Mouse (Mus musculus) myocyte (in vitro differentiated cells): ENCODE data around the gene Zfp61. TPM values are rescaled to one million over a fixed set of nuclear protein-coding genes. Genes with fewer than 3 reads are reported as not detected.
A peak's percentile ranks its signal among the peaks of the same experiment; 100 is the strongest.
"Not testable (repeated sequence)": the region's sequence is repeated elsewhere in the genome, so short reads cannot be mapped to it uniquely, and the experiment has no call there.

Experiments
- H3K27me3 ChIP-seq: one replicate; pipeline ENCODE4 v1.6.1; 2011; ENCODE audit not compliant: control insufficient read depth, insufficient read depth, insufficient read length
- H3K36me3 ChIP-seq: one replicate; pipeline ENCODE4 v1.6.1; 2011; ENCODE audit not compliant: control insufficient read depth, insufficient read depth
- H3K4me2 ChIP-seq: one replicate; pipeline ENCODE4 v1.6.1; 2011; ENCODE audit warnings: low read depth, control low read depth
- H3K4me3 ChIP-seq: one replicate; pipeline ENCODE4 v1.5.1; 2011; ENCODE audit warnings: mild to moderate bottlenecking, control low read depth, moderate library complexity
- H3K79me2 ChIP-seq: one replicate; pipeline ENCODE4 v1.6.1; 2011; ENCODE audit not compliant: control insufficient read depth, insufficient read depth
- H3ac ChIP-seq: one replicate; pipeline ENCODE4 v1.6.1; 2011; ENCODE audit not compliant: control insufficient read depth, insufficient read length
- CEBPB ChIP-seq: IDR thresholded peaks from 2 replicates; pipeline ENCODE4 v1.6.1; 2011; ENCODE audit warnings: mild to moderate bottlenecking, moderate library complexity; ENCODE audit not compliant: poor library complexity, insufficient read depth, severe bottlenecking
- E2F4 ChIP-seq: IDR thresholded peaks from one replicate; pipeline ENCODE4 v1.6.1; 2011; ENCODE audit warnings: mild to moderate bottlenecking, control low read depth, moderate library complexity; ENCODE audit not compliant: insufficient read depth
- MAX ChIP-seq: IDR thresholded peaks from one replicate; pipeline ENCODE4 v1.6.1; 2011; ENCODE audit warnings: low read depth, mild to moderate bottlenecking, control low read depth
- MYOD1 ChIP-seq, 3 experiments: IDR thresholded peaks; one replicate each; pipeline ENCODE4 v1.6.1; 2011; ENCODE audit warnings: control low read depth in 2 of 3, low read depth in 2 of 3, mild to moderate bottlenecking in 2 of 3, moderate library complexity in 1 of 3; ENCODE audit not compliant: insufficient read length in 2 of 3, control insufficient read depth in 1 of 3
- MYOG ChIP-seq, 3 experiments: IDR thresholded peaks; one replicate each; pipeline ENCODE4 v1.6.1; 2011; ENCODE audit warnings: control low read depth in 2 of 3, low read depth in 2 of 3, mild to moderate bottlenecking in 2 of 3; ENCODE audit not compliant: insufficient read length in 2 of 3, control insufficient read depth in 1 of 3, insufficient read depth in 1 of 3
- POLR2A ChIP-seq: IDR thresholded peaks from one replicate; pipeline ENCODE4 v1.6.1; 2011; ENCODE audit warnings: low read depth, mild to moderate bottlenecking, control low read depth, moderate library complexity; ENCODE audit not compliant: insufficient read length
- POLR2AphosphoS2 ChIP-seq: IDR thresholded peaks from one replicate; pipeline ENCODE4 v1.6.1; 2011; ENCODE audit warnings: low read depth, control low read depth; ENCODE audit not compliant: insufficient read length
- REST ChIP-seq: IDR thresholded peaks from one replicate; pipeline ENCODE4 v1.6.1; 2011; ENCODE audit warnings: mild to moderate bottlenecking, control low read depth, moderate library complexity; ENCODE audit not compliant: insufficient read depth, insufficient read length
- SRF ChIP-seq: IDR thresholded peaks from one replicate; pipeline ENCODE4 v1.6.1; 2011; ENCODE audit warnings: low read depth; ENCODE audit not compliant: control insufficient read depth, insufficient read length
- TCF12 ChIP-seq: IDR thresholded peaks from one replicate; pipeline ENCODE4 v1.6.1; 2011; ENCODE audit warnings: mild to moderate bottlenecking, control low read depth; ENCODE audit not compliant: poor library complexity, insufficient read depth, severe bottlenecking
- TCF3 ChIP-seq: IDR thresholded peaks from one replicate; pipeline ENCODE4 v1.6.1; 2011; ENCODE audit warnings: low read depth, control low read depth; ENCODE audit not compliant: insufficient read length
- USF1 ChIP-seq: IDR thresholded peaks from one replicate; pipeline ENCODE4 v1.6.1; 2011; ENCODE audit warnings: low read depth, mild to moderate bottlenecking, control low read depth, moderate library complexity
- polyA plus RNA-seq: library from polyadenylated mRNA; unstranded; fragments of >200 nt; fragmentation: generic; extraction: Trizol; gene quantifications from one replicate; pipeline ENCODE4 v1.2.1, GENCODE M21; 2012; ENCODE audit warnings: missing spikeins

Zfp61 gene
- polyA plus RNA-seq, 1 experiment = 4.3 TPM

DNA sequence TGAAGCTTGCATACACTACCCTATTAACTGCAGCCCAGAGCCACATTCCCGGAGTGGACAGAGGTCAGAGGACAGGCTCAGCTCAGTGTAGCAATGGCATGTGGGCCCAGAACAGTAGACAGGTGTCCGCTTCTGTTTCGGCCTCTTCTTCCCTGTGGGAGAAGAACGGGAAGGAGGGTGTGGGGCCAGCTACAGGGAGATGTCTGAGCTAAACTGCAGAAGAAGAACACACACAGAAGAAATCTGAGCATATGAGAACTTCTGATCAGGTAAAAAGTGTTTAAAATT lies 20.2 kb downstream of the Zfp61 start:
- H3K4me3 ChIP-seq = no peak overlapping the region
- peaks cover 5% of the 10 kb centered on the region for H3K27me3 ChIP-seq
- no peak overlapping the region for H3ac ChIP-seq
- no peak overlapping the region for H3K4me2 ChIP-seq
- H3K79me2 ChIP-seq = no peaks in the 10 kb centered on the region
- TF ChIP-seq SRF (no peak), MAX (no peak), TCF3 (no peak), USF1 (no peak), E2F4 (no peak), CEBPB (no peak), POLR2A (no peak), MYOG (IDR thresholded peaks at IDR 0.05; ENCODE audit: control insufficient read depth in 1 of 3, insufficient read depth in 1 of 3, insufficient read length in 2 of 3, low read depth in 2 of 3) (no peak), REST (no peak), MYOD1 (IDR thresholded peaks at IDR 0.05; ENCODE audit: control insufficient read depth in 1 of 3, insufficient read length in 2 of 3, low read depth in 2 of 3) (no peak), POLR2AphosphoS2 (no peak), TCF12 (no peak)
- H3K36me3 ChIP-seq = no peaks in the 10 kb centered on the region

GRCm38 (mm10) chr7:24280031-24280857 lies 20.8 kb downstream of the Zfp61 start:
- Histone ChIP-seq H3K27me3 (peaks cover 5% of the 10 kb centered on the region), H3K4me2 (no peak overlapping the region), H3ac (no peak overlapping the region), H3K4me3 (no peak overlapping the region), H3K36me3 (no peaks in the 10 kb centered on the region), H3K79me2 (no peaks in the 10 kb centered on the region)
- no peak for TF ChIP-seq E2F4

DNA sequence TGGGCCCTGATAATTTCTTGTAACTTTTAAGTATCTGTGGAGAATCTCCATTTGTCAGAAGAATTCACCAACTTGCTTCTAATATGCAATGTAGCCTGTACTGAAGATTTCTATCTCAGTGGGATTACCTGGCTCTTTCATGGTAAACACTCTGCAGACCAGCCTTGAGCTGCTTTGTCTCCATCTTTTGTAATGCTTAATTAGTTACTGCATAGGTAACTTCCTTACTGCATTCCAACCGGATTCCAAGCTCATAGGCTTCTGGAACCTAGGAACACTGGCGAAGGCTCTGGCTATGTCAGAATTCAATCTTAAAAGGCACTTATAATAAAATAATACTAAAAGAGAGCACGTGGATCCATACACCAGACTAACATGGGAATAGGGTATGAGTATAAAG lies 22.3 kb downstream of the Zfp61 start:
- H3K36me3 ChIP-seq, H3K27me3 ChIP-seq, H3K4me2 ChIP-seq, H3K79me2 ChIP-seq, H3ac ChIP-seq, H3K4me3 ChIP-seq: not testable (repeated sequence)

GRCm38 (mm10) chr7:24274456-24274855 lies 26.6 kb downstream of the Zfp61 start:
- no peak overlapping the region for H3K4me3 ChIP-seq
- H3K79me2 ChIP-seq = no peaks in the 10 kb centered on the region
- H3K27me3 ChIP-seq = no peaks in the 10 kb centered on the region
- H3K36me3 ChIP-seq = no peaks in the 10 kb centered on the region
- no peak overlapping the region for H3K4me2 ChIP-seq
- TF ChIP-seq USF1 (no peak), TCF12 (no peak), POLR2A (no peak), POLR2AphosphoS2 (no peak), MYOG (IDR thresholded peaks at IDR 0.05; ENCODE audit: control insufficient read depth in 1 of 3, insufficient read depth in 1 of 3, insufficient read length in 2 of 3, low read depth in 2 of 3) (no peak), MYOD1 (IDR thresholded peaks at IDR 0.05; ENCODE audit: control insufficient read depth in 1 of 3, insufficient read length in 2 of 3, low read depth in 2 of 3) (no peak), SRF (no peak), CEBPB (no peak), E2F4 (no peak), MAX (no peak), TCF3 (no peak), REST (no peak)
- H3ac ChIP-seq = no peak overlapping the region

GRCm38 (mm10) chr7:24271191-24271590 lies 29.8 kb downstream of the Zfp61 start:
- no peak overlapping the region for H3ac ChIP-seq
- H3K27me3 ChIP-seq = no peaks in the 10 kb centered on the region
- no peaks in the 10 kb centered on the region for H3K36me3 ChIP-seq
- no peak overlapping the region for H3K4me2 ChIP-seq
- H3K4me3 ChIP-seq = no peak overlapping the region
- H3K79me2 ChIP-seq = no peaks in the 10 kb centered on the region
- TF ChIP-seq REST (no peak), TCF12 (no peak), MYOG (IDR thresholded peaks at IDR 0.05; ENCODE audit: control insufficient read depth in 1 of 3, insufficient read depth in 1 of 3, insufficient read length in 2 of 3, low read depth in 2 of 3) (no peak)

- Histone ChIP-seq H3K4me2 (peak within 1 kb of the TSS; percentile 71), H3ac (no peak within 1 kb of the TSS), H3K36me3 (no peaks in the 10 kb centered on the region), H3K79me2 (no peaks in the 10 kb centered on the region), H3K27me3 (no peaks in the 10 kb centered on the region), H3K4me3 (peak within 1 kb of the TSS; percentile 37)
- TF ChIP-seq TCF12 (no peak), REST (no peak), POLR2AphosphoS2 (peak; percentile 60), POLR2A (peak; percentile 61), SRF (no peak), E2F4 (no peak), CEBPB (no peak)
These were observed 30.8 kb downstream of the Zfp61 start, which contains the start of gene Zfp93 for GRCm38 (mm10) chr7:24270288-24270672. TSS of gene Zfp93 (plus strand) at chr7:24270420.
